Mouse (Mus musculus): ENCODE data around the gene Itgb1bp1.

- TF ChIP-seq ZNF384 (IDR thresholded peaks at IDR 0.05; ENCODE audit: low read depth, low read length): no peak
- no peak for TF ChIP-seq HCFC1 (IDR thresholded peaks at IDR 0.05; ENCODE audit: borderline replicate concordance, insufficient read depth, low read length)
- no peak for TF ChIP-seq MAFK (IDR thresholded peaks at IDR 0.05; ENCODE audit: insufficient read depth, low read depth, low read length)
- TF ChIP-seq CHD2 (IDR thresholded peaks at IDR 0.05; ENCODE audit: low read depth, low read length): no peak
Measured at GRCm38 (mm10) chr12:21288716-21289395, 2.8 kb upstream of the Itgb1bp1 start.
